ENCODE assay signal across 9 mouse cellular contexts in genomic region chr10:44037918-44038544, GRCm38 (mm10).
DNase-seq lines count a peak whose midpoint lies in the region; ATAC-seq and TF ChIP-seq lines count a peak whose summit lies in the region.
"Had no signal": no experiment of that assay in that cellular context is flagged by ENCODE, and none has a peak within 500 bp of the region (broad histone marks: within the 10 kb centered on the region; RNA-seq: fewer than 3 reads in every experiment).

No protein-coding gene starts in this region.

- ATAC-seq in lung, embryonic 14.5 days (ENCODE audit: insufficient read depth) = no peak
- ATAC-seq in activated CD4-positive, CD25-positive, alpha-beta regulatory T cell, adult 4 months = peak; percentile 88
- ATAC-seq in limb, embryonic 13.5 days (ENCODE audit: low FRiP score, low read depth) = 0 out of 2 replicates have a peak, but pooled peaks have one; percentile 36
- ATAC-seq in hindbrain, embryonic 14.5 days (ENCODE audit: low FRiP score) = no peak

- H3K4me3 ChIP-seq in lung, embryonic 14.5 days (ENCODE audit: low read depth, low read length) = no peak overlapping the region
- no peak overlapping the region for H3K4me3 ChIP-seq in limb, embryonic 13.5 days
- H3K4me3 ChIP-seq in hindbrain, embryonic 14.5 days (replicated peaks; ENCODE audit: low read length) = no peak overlapping the region

- H3K9ac ChIP-seq in lung, embryonic 14.5 days = no peak overlapping the region
- 0 out of 2 replicates have a peak overlapping the region, but pooled peaks have one; percentile 31 for H3K9ac ChIP-seq in limb, embryonic 13.5 days
- H3K9ac ChIP-seq in hindbrain, embryonic 14.5 days = no peak overlapping the region

- no peaks in the 10 kb centered on the region for H3K27me3 ChIP-seq in lung, embryonic 14.5 days (ENCODE audit: insufficient read depth, low read length)
- no peaks in the 10 kb centered on the region for H3K27me3 ChIP-seq in limb, embryonic 13.5 days
- no peaks in the 10 kb centered on the region for H3K27me3 ChIP-seq in hindbrain, embryonic 14.5 days (ENCODE audit: control insufficient read depth, insufficient read depth, low read length)

- no peaks in the 10 kb centered on the region for H3K36me3 ChIP-seq in lung, embryonic 14.5 days (ENCODE audit: insufficient read depth)
- H3K36me3 ChIP-seq in limb, embryonic 13.5 days = no peaks in the 10 kb centered on the region
- H3K36me3 ChIP-seq in hindbrain, embryonic 14.5 days (replicated peaks; ENCODE audit: control insufficient read depth, insufficient read depth) = no peaks in the 10 kb centered on the region

- H3K27ac ChIP-seq in lung, embryonic 14.5 days (ENCODE audit: low read depth) = no peak overlapping the region
- H3K27ac ChIP-seq in limb, embryonic 13.5 days = peak overlapping the region; percentile 39; the same call in 1 of the 2 replicates
- no peak overlapping the region for H3K27ac ChIP-seq in hindbrain, embryonic 14.5 days

- peak; percentile 23 for DNase-seq in lung, embryonic 14.5 days
- DNase-seq in lung, postnatal 25 days (ENCODE audit: low spot score) = no peak
- peak; percentile 53 for DNase-seq in thymus, postnatal 0 days (ENCODE audit: low spot score)
- DNase-seq in hindbrain, embryonic 14.5 days (ENCODE audit: low spot score) = no peak
- no peak for DNase-seq in retina, embryonic 14.5 days (ENCODE audit: low spot score)
- no peak for DNase-seq in right cerebral cortex, postnatal 36 days (ENCODE audit: low spot score in 2 of 2)
- DNase-seq: kidney, adult 2 months had no signal

- 28% methylated on average over 11 of the region's 11 CpGs for WGBS in lung, embryonic 14.5 days
- WGBS in limb, embryonic 13.5 days = 24% methylated on average over 11 of the region's 11 CpGs
- 57% methylated on average over 11 of the region's 11 CpGs for WGBS in hindbrain, embryonic 14.5 days

- peak overlapping the region; percentile 35 for H3K4me2 ChIP-seq in lung, embryonic 14.5 days
- peak overlapping the region; percentile 47 for H3K4me2 ChIP-seq in limb, embryonic 13.5 days (replicated peaks)
- no peak overlapping the region for H3K4me2 ChIP-seq in hindbrain, embryonic 14.5 days (replicated peaks)

- H3K4me1 ChIP-seq in lung, embryonic 14.5 days (ENCODE audit: insufficient read depth) = no peaks in the 10 kb centered on the region
- peaks cover 5% of the 10 kb centered on the region; the same call in 1 of the 2 replicates for H3K4me1 ChIP-seq in limb, embryonic 13.5 days
- H3K4me1 ChIP-seq in hindbrain, embryonic 14.5 days (replicated peaks; ENCODE audit: control insufficient read depth, insufficient read depth, low read length) = no peaks in the 10 kb centered on the region

- no peak for TF ChIP-seq CTCF in lung, embryonic 14.5 days (IDR thresholded peaks at IDR 0.05; ENCODE audit: low read depth)

- no peaks in the 10 kb centered on the region for H3K9me3 ChIP-seq in lung, embryonic 14.5 days (ENCODE audit: low read depth, low read length)
- 0 out of 2 replicates have a peak, but pooled peaks cover 3% of the 10 kb centered on the region for H3K9me3 ChIP-seq in limb, embryonic 13.5 days
- H3K9me3 ChIP-seq in hindbrain, embryonic 14.5 days (ENCODE audit: control insufficient read depth, low read length) = no peaks in the 10 kb centered on the region

Comparison
In these comparisons a context has a peak if more than half of its experiments do, and no peak if none do; other contexts are left out.
1. DNase-seq: peak in lung, embryonic 14.5 days (single experiment) and thymus, postnatal 0 days (single experiment); none in lung, postnatal 25 days (single experiment), hindbrain, embryonic 14.5 days (single experiment), retina, embryonic 14.5 days (single experiment) and right cerebral cortex, postnatal 36 days (0 of 2).
2. ATAC-seq: peak in activated CD4-positive, CD25-positive, alpha-beta regulatory T cell, adult 4 months (single experiment) and limb, embryonic 13.5 days (single experiment); none in lung, embryonic 14.5 days (single experiment) and hindbrain, embryonic 14.5 days (single experiment).